Mouse (Mus musculus) liver, embryonic 14.5 days (tissue): Measurements from ENCODE around the gene Tmem120b. TPM values are rescaled to one million over a fixed set of nuclear protein-coding genes. Genes with fewer than 3 reads are reported as not detected.
A peak's percentile ranks its signal among the peaks of the same experiment; 100 is the strongest.

Experiments
- ATAC-seq: fragments of 200-750 bp; cut with Nextera tagmentation; 2 replicates; pipeline ENCODE4 v1.8.0; 2017; ENCODE audit warnings: moderate number of reproducible peaks, mild to moderate bottlenecking, moderate library complexity; ENCODE audit not compliant: insufficient read depth
- DNase-seq, 3 experiments: peaks; one replicate each; pipeline ENCODE4 v3.0.0-alpha.2; 2012 to 2013; ENCODE audit warnings: low read depth in 3 of 3, low spot score in 3 of 3
- H3K27ac ChIP-seq: fragments of 300-500 bp; sonication (generic); 2 replicates; pipeline ENCODE4 v1.5.1; 2014; ENCODE audit warnings: moderate library complexity, mild to moderate bottlenecking, control low read depth, inconsistent platforms
- H3K27me3 ChIP-seq: fragments of 300-500 bp; sonication (generic); 2 replicates; pipeline ENCODE4 v1.6.1; 2014; ENCODE audit warnings: mild to moderate bottlenecking, low read length, moderate library complexity; ENCODE audit not compliant: control insufficient read depth, insufficient read depth
- H3K36me3 ChIP-seq: fragments of 300-500 bp; sonication (generic); replicated peaks from 2 replicates; pipeline ENCODE4 v1.6.1; 2014; ENCODE audit warnings: low read depth; ENCODE audit not compliant: control insufficient read depth, insufficient read depth
- H3K4me1 ChIP-seq, 2 experiments: fragments of 200-500 bp in 1 of 2; fragments of 300-500 bp in 1 of 2; sonication (generic) in 1 of 2; replicated peaks; 2 replicates each; pipeline ENCODE4 v1.6.1; 2012 to 2014; ENCODE audit warnings: antibody characterized with exemption in 1 of 2, inconsistent platforms in 1 of 2, low read length in 1 of 2; ENCODE audit not compliant: control insufficient read depth in 2 of 2, insufficient read depth in 2 of 2
- H3K4me2 ChIP-seq: fragments of 300-500 bp; sonication (generic); 2 replicates; pipeline ENCODE4 v1.6.1; 2014; ENCODE audit warnings: low read depth, mild to moderate bottlenecking, control low read depth, moderate library complexity
- H3K4me3 ChIP-seq, 2 experiments: fragments of 200-500 bp in 1 of 2; fragments of 300-500 bp in 1 of 2; sonication (generic) in 1 of 2; 2 replicates each; pipeline ENCODE4 v1.5.1; 2012 to 2014; ENCODE audit warnings: low read depth in 2 of 2, low read length in 2 of 2, mild to moderate bottlenecking in 2 of 2, control low read depth in 1 of 2, inconsistent platforms in 1 of 2, moderate library complexity in 1 of 2; ENCODE audit not compliant: insufficient read depth in 1 of 2
- H3K9ac ChIP-seq: fragments of 300-500 bp; sonication (generic); replicated peaks from 2 replicates; pipeline ENCODE4 v1.6.1; 2014; ENCODE audit warnings: mild to moderate bottlenecking, control low read depth, moderate library complexity
- H3K9me3 ChIP-seq: fragments of 300-500 bp; sonication (generic); 2 replicates; pipeline ENCODE4 v1.6.1; 2016; ENCODE audit warnings: low read length, mixed read lengths; ENCODE audit not compliant: control insufficient read depth
- CTCF ChIP-seq: IDR thresholded peaks from 2 replicates; pipeline ENCODE4 v1.5.1; 2016; ENCODE audit warnings: antibody characterized with exemption, low read depth, control low read depth
- EP300 ChIP-seq: IDR thresholded peaks from 2 replicates; pipeline ENCODE4 v1.6.1; 2016; ENCODE audit warnings: antibody characterized with exemption, low read depth
- WGBS: fragments of 180-500 bp; shearing (Covaris S2); extraction: QIAGEN DNeasy Blood & Tissue Kit; methylation state at CpG from one replicate; pipeline ENCODE4 v1.1.7; 2014; ENCODE audit not compliant: insufficient replicate concordance; 5-methylcytosine and 5-hydroxymethylcytosine counted together
- polyA plus RNA-seq, 2 experiments: library from polyadenylated mRNA; depleted of rRNA in 1 of 2; stranded (reverse) in 1 of 2; unstranded in 1 of 2; fragments of >200 nt; fragmentation: Nextera tagmentation in 1 of 2; extraction: Ambion mirVana in 1 of 2; gene quantifications; 2 replicates each; pipeline versions ENCODE4 v1.2.1 to v1.2.3; 2012 to 2014

Gene Tmem120b
- polyA plus RNA-seq (2012; rRNA removed) (17.7 and 19.0 TPM in 2 replicates), polyA plus RNA-seq (2014; fragmentation: Nextera tagmentation; extraction: Ambion mirVana) (18.0 and 18.1 TPM in 2 replicates)

- no peaks in the 10 kb centered on the region for H3K36me3 ChIP-seq
- H3K27ac ChIP-seq: no peak within 1 kb of the TSS
- no peaks in the 10 kb centered on the region for H3K9me3 ChIP-seq
- TF ChIP-seq CTCF (no peak), EP300 (no peak)
- H3K4me1 ChIP-seq: peaks cover 6 to 7% of the 10 kb centered on the region in 2 experiments; a peak in 3 of 4 replicates
- ATAC-seq (no peak), DNase-seq (no peak)
- WGBS: 80% methylated on average over 12 of the region's 12 CpGs
- H3K27me3 ChIP-seq: no peaks in the 10 kb centered on the region
- no peak within 1 kb of the TSS for H3K4me3 ChIP-seq
- H3K9ac ChIP-seq: 0 out of 2 replicates have a peak within 1 kb of the TSS, but pooled peaks have one; percentile 9
- H3K4me2 ChIP-seq: no peak within 1 kb of the TSS
These were observed at the start of gene Tmem120b for GRCm38 (mm10) chr5:123068115-123068514. TSS of gene Tmem120b (plus strand) at chr5:123068415.

- no peak for TF ChIP-seq CTCF
- no peaks in the 10 kb centered on the region for H3K36me3 ChIP-seq
- H3K4me2 ChIP-seq: peak overlapping the region; percentile 28; the same call in 1 of the 2 replicates
- H3K9me3 ChIP-seq: no peaks in the 10 kb centered on the region
- H3K4me1 ChIP-seq: peaks cover 10 to 29% of the 10 kb centered on the region in 2 experiments
- H3K27ac ChIP-seq: no peak overlapping the region
- ATAC-seq (no peak), DNase-seq (no peak)
- H3K27me3 ChIP-seq: no peaks in the 10 kb centered on the region
- no peak overlapping the region for H3K9ac ChIP-seq
- no peak overlapping the region for H3K4me3 ChIP-seq
- WGBS: 31% methylated on average over 10 of the region's 10 CpGs
These were observed 48.7 kb upstream of the Tmem120b start for GRCm38 (mm10) chr5:123019336-123020016.

- peaks cover 8 to 27% of the 10 kb centered on the region in 2 experiments for H3K4me1 ChIP-seq
- DNase-seq: no peak
- TF ChIP-seq CTCF (no peak), EP300 (no peak)
- 62% methylated on average over 5 of the region's 5 CpGs for WGBS
- no peak overlapping the region for H3K4me3 ChIP-seq
- H3K9me3 ChIP-seq: no peaks in the 10 kb centered on the region
- H3K27me3 ChIP-seq: no peaks in the 10 kb centered on the region
- no peak for ATAC-seq
- no peak overlapping the region for H3K4me2 ChIP-seq
- H3K9ac ChIP-seq: no peak overlapping the region
- no peaks in the 10 kb centered on the region for H3K36me3 ChIP-seq
- no peak overlapping the region for H3K27ac ChIP-seq
These were observed 47.8 kb upstream of the Tmem120b start for GRCm38 (mm10) chr5:123020426-123020825.

GRCm38 (mm10) chr5:123021438-123021837 is 46.8 kb upstream of the Tmem120b start:
- ATAC-seq (no peak), DNase-seq (no peak)
- TF ChIP-seq CTCF (no peak), EP300 (no peak)
- no peak overlapping the region for H3K9ac ChIP-seq
- no peak overlapping the region for H3K4me3 ChIP-seq
- no peaks in the 10 kb centered on the region for H3K36me3 ChIP-seq
- H3K27me3 ChIP-seq: no peaks in the 10 kb centered on the region
- peaks cover 0 to 20% of the 10 kb centered on the region in 2 experiments for H3K4me1 ChIP-seq
- no peak overlapping the region for H3K4me2 ChIP-seq
- WGBS: 66% methylated on average over 7 of the region's 7 CpGs
- H3K27ac ChIP-seq: no peak overlapping the region
- H3K9me3 ChIP-seq: no peaks in the 10 kb centered on the region

- Histone ChIP-seq H3K9ac (no peak overlapping the region), H3K4me3 (no peak overlapping the region), H3K27me3 (no peaks in the 10 kb centered on the region), H3K4me1 (peaks cover 0 to 15% of the 10 kb centered on the region in 2 experiments), H3K36me3 (no peaks in the 10 kb centered on the region), H3K9me3 (no peaks in the 10 kb centered on the region), H3K4me2 (no peak overlapping the region), H3K27ac (no peak overlapping the region)
- 51% methylated on average over 6 of the region's 6 CpGs for WGBS
- DNase-seq (no peak), ATAC-seq (no peak)
- TF ChIP-seq EP300 (no peak), CTCF (no peak)
These were observed 45.2 kb upstream of the Tmem120b start for GRCm38 (mm10) chr5:123023049-123023448.
